Mouse (Mus musculus): ENCODE data around the gene Sp110. TPM values are rescaled to one million over a fixed set of nuclear protein-coding genes. Genes with fewer than 3 reads are reported as not detected.
"Not testable (repeated sequence)": the region's sequence is repeated elsewhere in the genome, so short reads cannot be mapped to it uniquely, and the experiment has no call there.

The Sp110 gene
- total RNA-seq, 2 experiments from 2014 or later = 0.71 to 1.1 TPM

- TF ChIP-seq CTCF (IDR thresholded peaks at IDR 0.05) = peak; percentile 34
- not testable (repeated sequence) for H3K27ac ChIP-seq, DNase-seq, H3K4me3 ChIP-seq
- intact Hi-C loops (cut with DNase I) = loop anchor here (2.0 kb wide), 1 partner anchor 155 kb away; no protein-coding TSS in a partner anchor
These were observed 17.1 kb downstream of the Sp110 start for GRCm38 (mm10) chr1:85581518-85581917.

GRCm38 (mm10) chr1:85580578-85580977 lies 18.0 kb downstream of the Sp110 start:
- H3K4me3 ChIP-seq, H3K27ac ChIP-seq, DNase-seq: not testable (repeated sequence)
- intact Hi-C loops (cut with DNase I) = loop anchor here (2.0 kb wide), 1 partner anchor 156 kb away; no protein-coding TSS in a partner anchor

- DNase-seq, H3K4me3 ChIP-seq, H3K27ac ChIP-seq: not testable (repeated sequence)
- intact Hi-C loops (cut with DNase I) = loop anchor here (2.0 kb wide), 1 partner anchor 157 kb away; no protein-coding TSS in a partner anchor
These were observed 18.5 kb downstream of the Sp110 start for GRCm38 (mm10) chr1:85580148-85580534.

- intact Hi-C loops (cut with DNase I) = loop anchor here (2.0 kb wide), 1 partner anchor 157 kb away; no protein-coding TSS in a partner anchor
- H3K4me3 ChIP-seq, H3K27ac ChIP-seq, DNase-seq: not testable (repeated sequence)
These were observed 19.1 kb downstream of the Sp110 start for GRCm38 (mm10) chr1:85579199-85580147.

- H3K4me3 ChIP-seq; intact Hi-C loops (cut with DNase I): not testable (repeated sequence)
These were observed 20.1 kb downstream of the Sp110 start for GRCm38 (mm10) chr1:85578372-85579010.

GRCm38 (mm10) chr1:85575376-85575775 lies 23.2 kb downstream of the Sp110 start, which contains the start of gene G530012D18Rik:
Gene G530012D18Rik (plus strand): TSS chr1:85575676.
- DNase-seq; H3K4me3 ChIP-seq; intact Hi-C loops (cut with DNase I); H3K27ac ChIP-seq: not testable (repeated sequence)

More at GRCm38 (mm10) chr1:85578372-85579010, 20.1 kb downstream of the Sp110 start:
- not testable (repeated sequence) for DNase-seq, H3K27ac ChIP-seq

GRCm38 (mm10) chr1:85573554-85573953 lies 25.1 kb downstream of the Sp110 start:
- intact Hi-C loops (cut with DNase I); H3K27ac ChIP-seq: not testable (repeated sequence)

GRCm38 (mm10) chr1:85555261-85555660 lies 43.4 kb downstream of the Sp110 start:
- H3K4me3 ChIP-seq; H3K27ac ChIP-seq; intact Hi-C loops (cut with DNase I): not testable (repeated sequence)
- DNase-seq = peak; percentile 14

More at GRCm38 (mm10) chr1:85573554-85573953, 25.1 kb downstream of the Sp110 start:
- not testable (repeated sequence) for DNase-seq, H3K4me3 ChIP-seq

- H3K4me3 ChIP-seq; H3K27ac ChIP-seq; intact Hi-C loops (cut with DNase I); DNase-seq: not testable (repeated sequence)
These were observed 52.2 kb downstream of the Sp110 start for GRCm38 (mm10) chr1:85546442-85546841.

GRCm38 (mm10) chr1:85543818-85544217 lies 54.8 kb downstream of the Sp110 start:
- DNase-seq; H3K4me3 ChIP-seq; H3K27ac ChIP-seq; intact Hi-C loops (cut with DNase I): not testable (repeated sequence)

GRCm38 (mm10) chr1:85528451-85529110 lies 70.0 kb downstream of the Sp110 start:
- H3K4me3 ChIP-seq; H3K27ac ChIP-seq; intact Hi-C loops (cut with DNase I); DNase-seq: not testable (repeated sequence)

Other genes with a start within 250 kb of the Sp110 start
- gene G530012D18Rik, start 23.1 kb downstream of the Sp110 start, total RNA-seq (2021) = not detected
- gene Sp140, start 1.6 kb upstream of the Sp110 start, total RNA-seq (2021) = under 1 TPM; 0.47 to 0.59 TPM
- 1 to 10 TPM; 6.3 to 7.8 TPM for gene Sp100, start 51.2 kb upstream of the Sp110 start, total RNA-seq (2021)
- gene A630001G21Rik, start 179.8 kb upstream of the Sp110 start, total RNA-seq (2021) = under 1 TPM in 1 of 2 experiments, not detected in 1; 0.15 TPM
- 100 to 1,000 TPM; 191 to 193 TPM for gene Cab39, start 194.6 kb upstream of the Sp110 start, total RNA-seq (2021)